Mouse (Mus musculus): Measurements from ENCODE around the gene Met. TPM values are rescaled to one million over a fixed set of nuclear protein-coding genes. Genes with fewer than 3 reads are reported as not detected.
A peak's percentile ranks its signal among the peaks of the same experiment; 100 is the strongest.

Gene Met
- total and polyA plus RNA-seq, 3 experiments, result 0.13 to 0.53 (median 0.26) TPM

GRCm38 (mm10) chr6:17464281-17465025, 853 bp downstream of the Met start:
- H3K27ac ChIP-seq (ENCODE audit: insufficient read depth, low read depth), result no peak overlapping the region
- dilution Hi-C loops (cut with MboI; ENCODE audit: extremely low pct_ligation_motif_present, extremely low pct_unique_long_range_greater_than_20kb, low sequenced_read_pairs), result no loop called here

GRCm38 (mm10) chr6:17466526-17466925, 2.9 kb downstream of the Met start:
- no peak overlapping the region for H3K9ac ChIP-seq (ENCODE audit: insufficient read depth, low read depth)
- peaks cover 2% of the 10 kb centered on the region for H3K27me3 ChIP-seq (replicated peaks)
- no peaks in the 10 kb centered on the region for H3K79me2 ChIP-seq (replicated peaks; ENCODE audit: control insufficient read depth, extremely low read depth, insufficient read depth, poor library complexity, severe bottlenecking)
- no peak overlapping the region for H3K4me2 ChIP-seq (ENCODE audit: insufficient read depth, low read depth, poor library complexity, severe bottlenecking)
- TF ChIP-seq KAT2A (IDR thresholded peaks at IDR 0.05; ENCODE audit: insufficient replicate concordance, low read length), result no peak
- TF ChIP-seq UBTF (IDR thresholded peaks at IDR 0.05; ENCODE audit: low read depth, low read length), result no peak
- no peak for TF ChIP-seq MAX (IDR thresholded peaks at IDR 0.05; ENCODE audit: low read length)
- TF ChIP-seq ZNF384 (IDR thresholded peaks at IDR 0.05; ENCODE audit: low read depth, low read length), result no peak
- TF ChIP-seq TBP (conservative IDR thresholded peaks at IDR 0.05; ENCODE audit: low read depth, low read length), result no peak
- TF ChIP-seq CHD2 (IDR thresholded peaks at IDR 0.05; ENCODE audit: low read length), result no peak
- no peak for TF ChIP-seq MAZ (IDR thresholded peaks at IDR 0.05; ENCODE audit: low read depth, low read length)
- no peak for TF ChIP-seq SIN3A (IDR thresholded peaks at IDR 0.05; ENCODE audit: low read length)
- in situ Hi-C loops (cut with MboI; ENCODE audit: low pct_ligation_motif_present, low pct_unique_long_range_greater_than_20kb, low sequenced_read_pairs) (no loop called here), dilution Hi-C loops (cut with MboI; ENCODE audit: extremely low pct_ligation_motif_present, extremely low pct_unique_long_range_greater_than_20kb, low sequenced_read_pairs) (no loop called here)
- no peak overlapping the region for H3K27ac ChIP-seq (ENCODE audit: insufficient read depth, low read depth)
- H3K36me3 ChIP-seq (replicated peaks in 1 of 2; ENCODE audit: control insufficient read depth in 1 of 2, insufficient read depth in 1 of 2, low read length in 1 of 2), result no peaks in the 10 kb centered on the region
- no peaks in the 10 kb centered on the region for H3K9me3 ChIP-seq (replicated peaks; ENCODE audit: low read length)
- no peak overlapping the region for H3K4me3 ChIP-seq (replicated peaks in 1 of 3; ENCODE audit: low read depth in 2 of 3, low read length in 2 of 3, poor library complexity in 1 of 3)
- peaks cover 2 to 4% of the 10 kb centered on the region in 2 experiments; a peak in 3 of 4 replicates for H3K4me1 ChIP-seq (ENCODE audit: control insufficient read depth in 1 of 2, insufficient read depth in 2 of 2)
- DNase-seq (ENCODE audit: extremely low read depth), result no peak

More at GRCm38 (mm10) chr6:17464281-17465025, 853 bp downstream of the Met start:
- peaks cover 2% of the 10 kb centered on the region for H3K27me3 ChIP-seq (replicated peaks)
- no peaks in the 10 kb centered on the region for H3K36me3 ChIP-seq (replicated peaks in 1 of 2; ENCODE audit: control insufficient read depth in 1 of 2, insufficient read depth in 1 of 2, low read length in 1 of 2)
- no peak overlapping the region for H3K9ac ChIP-seq (ENCODE audit: insufficient read depth, low read depth)
- H3K9me3 ChIP-seq (replicated peaks; ENCODE audit: low read length), result no peaks in the 10 kb centered on the region
- no peaks in the 10 kb centered on the region for H3K79me2 ChIP-seq (replicated peaks; ENCODE audit: control insufficient read depth, extremely low read depth, insufficient read depth, poor library complexity, severe bottlenecking)
- no peak for TF ChIP-seq GABPA (IDR thresholded peaks at IDR 0.05; ENCODE audit: insufficient replicate concordance, low read depth, low read length)
- no peak for TF ChIP-seq RAD21 (IDR thresholded peaks at IDR 0.05; ENCODE audit: low read depth, low read length)
- no peak for TF ChIP-seq ZKSCAN1 (IDR thresholded peaks at IDR 0.05; ENCODE audit: borderline replicate concordance, low read depth, low read length)
- no peak for TF ChIP-seq SMC3 (IDR thresholded peaks at IDR 0.05; ENCODE audit: low read depth, low read length)
- no peak for TF ChIP-seq MEF2A (IDR thresholded peaks at IDR 0.05; ENCODE audit: borderline replicate concordance, low read depth, low read length)
- no peak for TF ChIP-seq EP300 (IDR thresholded peaks at IDR 0.05; ENCODE audit: low read length)
- TF ChIP-seq MYC (IDR thresholded peaks at IDR 0.05; ENCODE audit: low read depth, low read length), result no peak
- no peak for TF ChIP-seq POLR2A (IDR thresholded peaks at IDR 0.05; ENCODE audit: low read depth, low read length)
- TF ChIP-seq KAT2A (IDR thresholded peaks at IDR 0.05; ENCODE audit: insufficient replicate concordance, low read length), result no peak
- TF ChIP-seq IRF4 (IDR thresholded peaks at IDR 0.05; ENCODE audit: low read depth, low read length), result no peak
- H3K4me2 ChIP-seq (ENCODE audit: insufficient read depth, low read depth, poor library complexity, severe bottlenecking), result peak overlapping the region; percentile 86
- peaks cover 2 to 4% of the 10 kb centered on the region in 2 experiments; a peak in 3 of 4 replicates for H3K4me1 ChIP-seq (ENCODE audit: control insufficient read depth in 1 of 2, insufficient read depth in 2 of 2)
- peak overlapping the region in 2 of 3 experiments; percentile 41 to 51 for H3K4me3 ChIP-seq (replicated peaks in 1 of 3; ENCODE audit: low read depth in 2 of 3, low read length in 2 of 3, poor library complexity in 1 of 3)
- DNase-seq (ENCODE audit: extremely low read depth), result no peak
- in situ Hi-C loops (cut with MboI; ENCODE audit: low pct_ligation_motif_present, low pct_unique_long_range_greater_than_20kb, low sequenced_read_pairs), result no loop called here
